Mouse (Mus musculus) cerebellum, postnatal 25 days (tissue): ENCODE data around the gene Gm5767.
"Not testable (repeated sequence)": the region's sequence is repeated elsewhere in the genome, so short reads cannot be mapped to it uniquely, and the experiment has no call there.

Source experiments
- DNase-seq, 2 experiments: peaks; one replicate each; pipeline ENCODE4 v3.0.0; 2021; ENCODE audit warnings: mixed read lengths in 2 of 2

The Gm5767 gene

DNA sequence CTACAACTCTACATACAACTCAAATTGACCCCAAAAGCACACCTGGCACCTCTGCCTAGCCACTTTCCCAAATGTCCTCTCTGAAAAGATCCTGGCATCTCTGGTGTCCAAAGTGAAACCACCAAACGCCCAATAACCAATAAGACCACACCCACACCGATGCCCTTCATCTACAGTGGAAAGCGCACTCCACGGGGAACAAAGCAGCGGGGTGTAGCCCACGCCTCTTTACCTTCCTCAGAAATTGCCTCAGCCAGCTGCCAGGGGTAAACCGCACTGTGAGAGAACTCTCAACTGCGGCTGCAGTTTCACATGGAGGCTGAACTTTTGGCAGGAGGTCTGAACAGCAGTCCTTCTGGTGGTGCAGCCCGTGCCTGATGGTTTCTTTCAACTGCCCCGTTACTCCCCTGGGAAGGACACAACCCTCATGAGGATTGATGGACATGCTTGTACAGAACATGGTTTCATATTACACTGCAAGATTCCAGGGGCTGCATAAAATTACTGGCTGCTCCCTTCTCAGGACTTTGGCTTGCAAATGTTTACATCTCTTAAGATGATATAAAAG, 35.0 kb downstream of the Gm5767 start:
- DNase-seq = no peak

DNA sequence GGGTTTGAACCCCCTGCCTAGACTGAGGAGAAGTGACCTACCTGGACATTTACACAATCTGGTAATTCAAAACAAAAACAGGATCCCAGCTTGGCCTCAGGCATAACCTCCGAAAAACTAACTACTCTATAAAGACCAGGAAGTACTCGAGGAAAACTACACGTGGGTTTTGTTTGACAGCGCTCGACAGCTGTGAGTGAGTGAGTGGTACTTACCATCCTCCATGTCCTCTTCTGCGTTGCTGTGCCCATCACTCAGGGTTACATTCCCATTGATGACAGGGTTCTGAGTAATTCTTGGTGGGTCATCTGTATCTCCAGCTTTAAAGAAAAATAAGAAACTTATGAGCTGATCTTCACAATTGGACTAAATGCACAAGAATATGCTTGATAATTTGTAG, 35.7 kb downstream of the Gm5767 start:
- no peak for DNase-seq

DNA sequence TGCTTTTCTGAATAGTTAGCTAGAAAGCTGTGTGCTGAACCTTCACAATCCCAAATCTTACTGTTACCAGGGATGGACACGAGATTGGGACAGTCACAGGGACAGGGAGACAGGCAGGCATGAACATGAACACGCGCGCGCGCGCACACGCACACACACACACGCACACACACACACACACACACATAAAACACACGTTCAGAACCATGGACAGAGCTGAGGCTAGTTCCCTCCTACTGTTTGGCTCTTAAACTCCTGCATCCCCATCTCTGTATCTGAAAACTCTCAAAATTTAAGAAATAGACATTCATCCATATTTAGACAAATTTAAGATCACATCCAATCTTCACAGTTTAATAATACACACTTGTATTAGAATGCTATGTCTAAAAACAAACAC, 37.2 kb downstream of the Gm5767 start:
- no peak for DNase-seq

DNA sequence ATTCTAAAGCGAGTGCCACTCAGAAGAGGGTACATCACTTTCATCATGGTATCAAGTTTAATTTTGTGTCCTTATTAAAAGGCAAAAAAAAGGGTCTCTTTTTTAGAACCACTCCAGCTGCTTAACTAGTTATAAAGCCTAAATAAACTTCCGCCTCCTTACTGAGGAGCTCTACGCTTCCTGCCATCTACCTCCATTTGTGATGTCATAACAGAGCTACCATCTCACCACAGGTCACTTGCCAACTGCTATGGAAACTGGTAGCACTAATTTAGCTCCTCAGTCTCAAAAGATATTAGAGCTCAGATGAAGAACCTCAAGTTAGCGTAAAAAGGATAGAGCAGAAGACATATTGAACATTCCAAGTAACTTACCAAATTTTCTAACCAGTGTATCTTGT, 39.9 kb downstream of the Gm5767 start:
- DNase-seq = no peak

GRCm38 (mm10) chr16:8724031-8724430, 43.5 kb downstream of the Gm5767 start:
- no peak for DNase-seq

GRCm38 (mm10) chr16:8725807-8726206, 45.2 kb downstream of the Gm5767 start:
- no peak for DNase-seq

DNA sequence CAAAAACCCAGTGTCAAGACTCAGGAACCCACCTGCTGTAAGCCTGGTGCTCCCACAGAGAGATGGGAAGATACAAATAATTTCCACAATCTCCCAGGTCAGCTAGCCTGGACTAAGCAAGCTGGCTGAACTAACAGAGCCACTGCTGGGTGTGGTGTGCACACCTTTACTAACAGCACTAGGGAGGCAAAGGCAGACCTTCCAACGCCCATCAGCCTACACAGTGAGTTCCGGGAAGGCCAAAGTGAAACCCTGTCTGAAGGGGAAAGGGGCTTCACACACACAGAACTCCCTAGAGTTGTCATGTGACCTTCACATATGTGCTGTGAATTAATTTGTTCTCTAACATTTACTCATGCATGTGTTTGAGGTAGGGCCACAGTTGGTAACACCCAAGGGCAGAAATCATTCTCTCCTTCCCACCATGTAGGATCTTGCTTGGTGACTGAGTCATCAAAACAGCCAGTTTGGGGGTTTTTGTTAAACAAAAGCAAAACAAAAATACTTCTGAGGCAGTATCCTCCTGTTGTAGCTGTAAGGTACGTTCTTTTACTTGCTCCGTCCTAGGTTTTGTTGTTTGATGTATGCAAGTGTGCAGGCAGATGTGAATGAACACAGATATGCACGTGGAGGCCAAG, 47.7 kb downstream of the Gm5767 start:
- no peak for DNase-seq

GRCm38 (mm10) chr16:8731630-8732029, 51.1 kb downstream of the Gm5767 start:
- no peak for DNase-seq

- not testable (repeated sequence) for DNase-seq
These were observed 51.9 kb downstream of the Gm5767 start for GRCm38 (mm10) chr16:8732450-8732849.
